Mouse (Mus musculus): Measurements from ENCODE around the gene Runx2.

Runx2 gene

DNA sequence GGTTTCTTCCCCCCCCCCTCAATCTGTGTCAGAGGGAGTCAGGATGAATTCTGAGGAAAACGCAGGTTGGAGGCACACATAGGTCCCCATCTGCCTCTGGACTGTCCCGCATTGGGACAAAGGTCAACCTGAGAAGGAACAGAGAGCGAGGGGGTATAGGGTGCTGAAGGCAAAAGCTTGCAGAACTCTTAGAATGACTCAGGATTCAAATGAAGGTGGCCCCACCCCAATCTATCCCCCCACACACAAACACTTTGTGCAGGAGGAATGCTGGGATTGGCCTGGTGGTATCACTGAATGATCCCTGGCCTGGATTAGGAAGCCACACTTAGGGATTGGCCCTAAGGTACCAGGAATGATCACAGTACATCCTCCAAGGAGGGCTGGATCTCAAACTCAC, 208.8 kb downstream of the Runx2 start:
- no peak for ATAC-seq (ENCODE audit: insufficient number of reproducible peaks, low FRiP score, low TSS enrichment)

DNA sequence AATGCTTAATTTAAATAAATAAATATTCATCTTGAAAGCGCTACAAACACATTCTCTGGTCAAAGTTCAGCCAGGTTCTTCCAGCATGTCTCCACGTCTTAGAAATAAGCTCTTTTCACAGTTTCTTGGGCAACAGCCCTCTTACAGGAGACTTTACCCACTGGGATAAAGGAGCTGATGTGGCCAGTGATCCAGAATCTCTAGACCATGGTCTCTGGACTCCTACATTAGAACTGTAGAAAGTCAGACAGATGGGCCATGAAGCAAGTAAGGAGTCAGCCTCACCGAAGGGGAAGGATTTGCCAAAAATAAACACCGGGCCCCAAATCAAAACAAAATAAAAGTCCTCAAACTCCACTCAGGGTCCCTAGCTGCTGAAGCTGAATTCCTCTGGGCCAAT, 211.4 kb downstream of the Runx2 start:
- no peak for ATAC-seq (ENCODE audit: insufficient number of reproducible peaks, low FRiP score, low TSS enrichment)

DNA sequence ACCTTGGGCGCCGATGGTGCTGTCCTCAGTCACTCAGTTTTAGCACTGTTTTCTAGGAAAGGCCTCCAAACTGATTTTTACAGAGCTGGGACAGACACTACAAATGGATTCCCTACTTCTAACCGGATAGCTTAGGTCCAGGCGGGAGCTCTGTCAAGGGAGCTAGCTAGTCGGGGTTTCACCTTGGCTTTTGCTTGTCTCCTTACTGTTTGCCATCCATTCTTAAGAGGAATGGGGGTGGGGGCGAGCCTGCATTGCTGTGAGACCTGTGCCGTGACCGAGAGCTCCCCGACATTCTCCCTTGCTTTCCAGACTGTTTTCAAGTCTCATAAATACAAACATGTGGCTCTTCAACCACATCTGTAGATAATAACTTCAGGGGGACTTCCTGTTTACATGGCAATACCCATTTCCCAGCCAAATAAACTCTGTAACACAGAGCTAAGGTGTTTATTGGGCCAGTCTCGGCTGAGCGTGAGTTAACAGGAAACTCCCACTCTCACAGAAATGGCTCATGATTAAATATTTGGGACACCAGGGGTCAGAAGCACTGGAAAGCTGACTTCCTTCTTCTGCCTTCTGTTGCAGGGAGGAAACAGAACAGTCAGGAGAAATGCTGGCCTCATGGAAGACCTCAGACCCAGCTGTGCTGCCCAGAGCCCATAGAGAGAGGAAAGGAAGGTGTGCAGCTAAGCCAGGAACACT, 213.1 kb downstream of the Runx2 start:
- no peak for ATAC-seq (ENCODE audit: insufficient number of reproducible peaks, low FRiP score, low TSS enrichment)

DNA sequence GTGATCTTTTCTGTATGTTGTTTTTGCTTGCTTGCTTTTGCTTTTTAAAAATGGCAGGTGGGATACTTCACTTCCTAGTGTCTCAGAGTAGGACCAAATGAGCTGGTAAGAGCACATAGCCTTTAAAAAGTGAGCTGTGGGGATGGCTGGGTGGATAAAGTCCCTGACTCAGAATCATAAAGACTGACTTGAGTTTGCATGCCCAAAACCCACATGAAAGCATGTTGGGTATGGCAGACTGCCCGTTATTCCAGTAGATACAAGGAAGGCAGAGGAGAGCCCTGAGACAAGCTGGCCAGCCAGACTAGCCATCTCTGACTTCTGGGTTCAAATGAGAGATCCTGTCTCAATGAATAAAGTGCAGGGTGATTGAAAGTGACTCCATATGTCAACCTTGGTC, 214.7 kb downstream of the Runx2 start:
- ATAC-seq (ENCODE audit: insufficient number of reproducible peaks, low FRiP score, low TSS enrichment): no peak

DNA sequence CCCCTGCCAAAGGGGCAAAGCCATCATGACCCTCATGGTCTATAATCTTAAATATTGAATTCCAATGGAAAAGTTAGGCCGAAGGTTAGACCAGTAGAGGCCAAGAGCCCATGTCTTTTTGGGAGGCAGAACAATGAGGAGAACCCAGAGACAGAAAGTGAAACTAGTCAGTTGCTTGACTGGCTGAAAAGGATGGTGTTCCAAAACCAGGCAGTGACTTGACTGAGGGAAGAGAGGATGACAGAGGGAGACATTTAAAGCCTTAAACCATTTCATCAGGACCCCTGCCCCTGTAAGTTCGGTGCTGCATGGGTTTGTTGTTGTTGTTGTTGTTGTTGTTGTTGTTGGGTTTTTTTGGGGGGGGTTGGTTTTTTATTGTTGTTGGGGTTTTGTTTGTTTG, 215.5 kb downstream of the Runx2 start:
- no peak for ATAC-seq (ENCODE audit: insufficient number of reproducible peaks, low FRiP score, low TSS enrichment)

DNA sequence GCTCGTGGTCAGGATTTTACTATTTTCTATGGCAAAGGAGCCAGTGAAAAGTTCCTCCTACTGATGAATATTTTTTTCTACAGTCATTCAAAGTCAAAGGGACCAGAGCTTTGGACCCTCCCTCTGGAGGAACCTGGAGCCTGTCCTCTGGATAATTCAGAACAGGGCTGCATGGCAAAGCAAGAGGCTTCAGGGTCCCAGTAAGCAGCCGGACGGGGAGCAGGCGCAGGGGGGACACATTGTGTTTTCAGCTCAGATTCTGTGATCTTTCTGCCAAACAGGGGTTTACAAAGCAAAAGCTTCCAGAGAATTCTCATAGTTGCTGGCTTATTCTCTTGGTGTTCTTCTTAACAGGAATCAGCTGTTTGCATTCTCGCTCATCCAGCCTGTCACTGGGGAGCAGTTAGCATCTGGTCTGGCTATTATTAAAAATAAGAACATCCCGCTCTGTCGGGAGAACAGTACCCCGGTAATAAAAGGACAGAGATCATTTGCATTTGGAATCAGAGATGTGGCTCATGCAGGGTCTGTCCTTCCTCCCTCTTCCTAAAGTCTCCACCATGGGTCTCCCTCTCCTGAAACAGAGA, 216.6 kb downstream of the Runx2 start:
- ATAC-seq (ENCODE audit: insufficient number of reproducible peaks, low FRiP score, low TSS enrichment): no peak

DNA sequence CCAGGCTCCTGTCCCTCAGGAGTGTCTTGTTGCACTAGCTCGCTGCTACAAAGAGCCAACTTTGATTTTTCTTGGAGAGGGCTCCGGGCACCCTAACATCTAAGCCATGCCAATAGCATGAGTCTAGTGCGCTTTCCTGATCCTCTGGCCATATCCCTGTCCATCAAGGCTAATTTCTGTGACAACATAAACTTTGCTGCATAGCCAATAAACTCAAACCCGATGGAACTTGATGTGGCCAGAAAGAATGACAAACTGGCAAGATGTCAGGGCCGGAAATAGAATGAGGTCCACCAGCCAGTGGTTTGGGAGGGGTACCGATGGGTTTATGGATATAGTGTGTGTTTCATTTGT, 221.9 kb downstream of the Runx2 start:
- ATAC-seq (ENCODE audit: insufficient number of reproducible peaks, low FRiP score, low TSS enrichment): no peak

DNA sequence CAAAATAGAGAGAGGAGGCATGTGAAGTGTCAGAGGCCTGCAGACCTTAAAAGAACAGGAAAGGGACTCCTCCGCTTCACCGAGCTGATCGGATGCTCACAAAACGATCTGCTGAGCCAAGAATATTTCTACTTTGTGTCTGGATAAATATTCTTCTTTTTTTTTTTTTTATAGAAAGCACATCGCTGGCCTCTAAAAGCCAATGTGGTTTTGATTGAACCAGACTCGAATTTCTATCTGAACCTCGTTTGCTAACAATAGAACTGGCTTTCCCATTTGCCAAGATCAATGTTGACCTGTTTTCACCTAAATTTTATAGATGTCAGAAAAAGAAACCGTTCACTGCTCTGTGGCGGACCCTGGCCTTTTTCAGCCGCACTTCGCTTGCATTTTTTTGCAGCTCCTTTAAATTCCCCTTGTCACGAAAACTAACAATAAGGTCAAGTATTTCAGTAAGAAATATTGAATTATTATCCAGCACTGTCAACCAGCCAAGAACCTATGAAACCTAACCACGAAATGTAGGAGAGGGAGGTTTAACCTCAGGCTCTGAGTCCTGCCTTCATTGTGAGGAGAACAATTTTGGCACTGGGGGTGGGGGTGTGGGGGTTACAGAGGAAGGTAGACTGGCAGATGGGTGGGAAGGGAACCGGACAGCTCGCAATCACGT, 222.4 kb downstream of the Runx2 start:
- ATAC-seq (ENCODE audit: insufficient number of reproducible peaks, low FRiP score, low TSS enrichment): no peak

DNA sequence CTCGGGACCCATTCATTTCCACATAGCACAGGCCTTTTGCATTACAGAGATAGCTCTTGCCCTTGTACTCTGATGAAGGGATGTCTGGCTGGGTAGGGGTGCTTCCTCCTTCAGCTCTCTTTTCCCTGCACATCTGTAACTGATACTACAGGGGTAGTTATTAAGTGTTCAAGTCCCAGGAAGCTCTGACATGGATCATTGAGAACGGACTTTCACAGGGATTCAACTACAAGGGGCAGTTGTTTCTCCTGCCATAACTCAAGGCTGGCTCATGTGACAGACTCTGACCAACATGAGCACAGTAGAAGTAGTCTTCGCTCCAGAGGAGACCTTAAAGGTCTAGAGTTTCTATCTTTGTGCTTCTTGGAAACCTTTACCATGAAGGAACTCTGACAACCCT, 226.1 kb downstream of the Runx2 start:
- ATAC-seq (ENCODE audit: insufficient number of reproducible peaks, low FRiP score, low TSS enrichment): no peak

DNA sequence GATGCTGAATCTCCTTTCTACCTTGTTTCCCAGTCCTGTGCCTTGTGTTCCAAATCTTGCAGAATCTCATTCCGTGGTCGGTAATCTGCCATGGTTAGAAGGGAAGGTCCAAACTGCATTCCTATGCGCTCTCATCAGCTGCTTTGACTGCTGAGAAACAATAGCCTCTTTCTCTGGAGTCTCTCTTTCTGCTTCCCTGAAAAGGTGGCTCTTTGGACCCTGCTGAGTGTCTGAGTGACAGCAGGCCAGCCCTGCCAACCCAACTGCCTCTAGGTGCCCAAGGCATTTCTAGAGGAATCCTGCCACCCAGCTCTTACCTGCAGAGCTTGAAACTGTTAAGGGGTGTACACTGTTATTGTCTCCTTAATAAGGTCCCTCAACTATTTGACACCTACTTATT, 226.6 kb downstream of the Runx2 start:
- ATAC-seq (ENCODE audit: insufficient number of reproducible peaks, low FRiP score, low TSS enrichment): no peak

DNA sequence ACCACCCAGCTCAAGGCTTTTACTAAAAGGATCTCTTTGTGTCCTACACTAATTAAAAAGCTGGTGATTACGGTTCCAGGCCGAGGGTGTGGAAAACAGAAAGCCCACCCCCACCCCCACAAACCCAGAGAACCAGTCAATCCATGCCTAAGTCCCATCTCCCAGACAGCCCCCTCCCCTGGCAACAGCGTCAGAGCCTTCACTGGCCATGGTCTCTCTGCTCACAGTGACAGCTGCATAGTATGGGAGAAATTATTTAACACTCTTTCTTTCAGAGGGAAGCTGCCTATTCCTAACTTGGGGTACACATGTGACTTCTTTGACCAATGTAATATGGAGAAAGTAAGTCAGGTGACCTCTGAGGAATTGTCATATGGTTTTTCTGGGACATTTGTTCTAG, 228.4 kb downstream of the Runx2 start:
- no peak for ATAC-seq (ENCODE audit: insufficient number of reproducible peaks, low FRiP score, low TSS enrichment)

DNA sequence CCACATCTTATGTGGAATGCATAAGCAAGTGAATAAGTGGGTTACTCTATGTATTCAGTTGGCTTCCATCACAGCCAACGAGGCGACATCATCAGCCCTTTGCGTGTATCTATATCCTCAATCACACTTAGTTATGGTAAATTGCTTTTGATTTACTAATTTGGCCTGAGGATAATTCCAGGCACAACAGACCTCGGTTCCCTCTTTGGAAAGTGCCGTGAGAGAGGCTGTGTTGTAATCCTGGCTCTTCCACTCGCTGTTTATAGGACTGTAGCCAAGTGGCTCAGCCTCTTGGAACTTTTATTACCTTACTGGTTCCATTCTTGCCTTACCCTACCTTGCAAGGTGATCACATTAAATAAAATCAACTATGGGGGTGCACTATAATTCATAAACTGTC, 229.8 kb downstream of the Runx2 start:
- ATAC-seq (ENCODE audit: insufficient number of reproducible peaks, low FRiP score, low TSS enrichment): no peak

DNA sequence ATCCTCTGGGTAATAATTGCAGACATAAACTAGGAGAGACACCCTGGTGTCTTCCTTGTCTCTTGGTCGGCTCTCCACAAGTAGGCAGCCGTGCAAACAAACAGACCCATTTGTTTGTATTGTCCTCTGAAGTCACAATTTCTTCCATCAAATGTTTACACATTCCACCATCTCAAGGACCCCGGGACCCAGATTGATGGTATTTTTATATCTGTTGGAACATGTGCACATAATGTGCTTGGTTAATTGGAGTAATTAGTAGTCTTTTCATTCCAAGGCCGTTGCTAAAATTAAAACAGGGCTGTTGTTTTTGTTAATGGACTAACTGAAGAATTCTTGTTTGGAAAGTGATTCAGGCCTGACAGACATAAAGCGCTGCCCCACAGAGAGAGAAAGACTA, 236.8 kb downstream of the Runx2 start:
- no peak for ATAC-seq (ENCODE audit: insufficient number of reproducible peaks, low FRiP score, low TSS enrichment)

DNA sequence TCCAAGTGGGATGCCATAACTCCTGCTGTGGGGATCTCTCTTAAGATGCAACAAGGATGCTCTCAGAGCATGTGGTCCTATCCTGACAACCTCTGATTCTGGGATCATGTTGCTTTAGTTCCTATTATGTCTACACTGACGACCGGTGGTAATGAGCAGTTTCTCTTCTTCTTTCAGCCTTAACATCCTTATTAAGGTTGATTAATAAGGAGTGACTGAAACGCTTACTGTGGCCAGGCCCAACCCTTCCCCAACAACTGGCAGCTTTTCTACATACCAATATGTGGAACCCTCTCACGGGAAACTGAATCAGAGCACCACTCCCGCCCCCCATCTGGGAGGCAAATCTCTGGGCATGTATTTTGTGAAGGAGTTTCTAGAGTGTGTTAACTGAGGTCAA, 243.7 kb downstream of the Runx2 start:
- ATAC-seq (ENCODE audit: insufficient number of reproducible peaks, low FRiP score, low TSS enrichment): no peak

DNA sequence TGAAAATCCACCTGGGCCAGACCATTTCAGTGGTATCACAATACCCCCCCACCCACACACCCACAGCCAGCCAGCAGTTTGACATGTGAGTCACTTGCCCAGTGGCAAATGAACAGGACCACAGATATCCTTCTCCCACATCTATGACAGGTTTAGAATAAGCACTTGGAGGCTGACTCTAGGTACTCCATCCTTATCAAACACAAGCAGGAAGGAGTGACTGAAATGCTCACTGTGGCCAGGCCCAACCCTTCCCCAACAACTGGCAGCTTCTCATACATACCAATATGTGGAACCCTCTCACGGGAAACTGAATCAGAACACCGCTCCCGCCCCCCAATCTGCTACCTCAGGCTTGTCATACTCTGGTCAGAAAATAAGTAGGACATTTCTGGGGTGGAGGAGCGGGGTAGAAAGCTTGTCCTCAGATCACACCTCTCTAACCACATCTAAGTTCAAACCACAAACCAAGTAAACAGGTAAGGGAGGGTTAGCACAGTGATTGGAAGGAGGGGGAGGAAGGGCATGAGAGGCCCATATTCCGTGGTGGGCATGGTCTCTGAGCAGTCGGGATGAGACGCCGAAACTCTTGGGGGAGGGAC, 245.5 kb downstream of the Runx2 start:
- no peak for ATAC-seq (ENCODE audit: insufficient number of reproducible peaks, low FRiP score, low TSS enrichment)

DNA sequence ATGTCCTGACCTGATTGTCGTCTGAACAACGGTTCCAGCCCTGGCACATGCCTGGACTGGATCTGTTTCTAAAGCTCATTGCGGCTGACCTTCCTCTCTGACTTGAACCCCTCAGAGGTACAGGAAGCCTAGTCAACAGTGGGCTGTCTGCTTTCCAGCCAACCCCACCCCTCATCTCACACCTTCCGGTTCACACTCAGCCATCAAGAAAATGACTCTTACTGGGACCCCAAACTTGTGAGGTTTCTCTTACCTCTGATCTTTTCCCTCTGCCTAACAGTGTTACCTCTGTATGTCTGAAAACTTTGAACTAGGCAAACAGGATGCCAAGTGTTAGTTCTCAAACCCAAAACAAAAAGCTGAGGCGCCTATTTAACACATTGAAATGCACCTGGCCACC, 247.6 kb downstream of the Runx2 start:
- ATAC-seq (ENCODE audit: insufficient number of reproducible peaks, low FRiP score, low TSS enrichment): no peak

DNA sequence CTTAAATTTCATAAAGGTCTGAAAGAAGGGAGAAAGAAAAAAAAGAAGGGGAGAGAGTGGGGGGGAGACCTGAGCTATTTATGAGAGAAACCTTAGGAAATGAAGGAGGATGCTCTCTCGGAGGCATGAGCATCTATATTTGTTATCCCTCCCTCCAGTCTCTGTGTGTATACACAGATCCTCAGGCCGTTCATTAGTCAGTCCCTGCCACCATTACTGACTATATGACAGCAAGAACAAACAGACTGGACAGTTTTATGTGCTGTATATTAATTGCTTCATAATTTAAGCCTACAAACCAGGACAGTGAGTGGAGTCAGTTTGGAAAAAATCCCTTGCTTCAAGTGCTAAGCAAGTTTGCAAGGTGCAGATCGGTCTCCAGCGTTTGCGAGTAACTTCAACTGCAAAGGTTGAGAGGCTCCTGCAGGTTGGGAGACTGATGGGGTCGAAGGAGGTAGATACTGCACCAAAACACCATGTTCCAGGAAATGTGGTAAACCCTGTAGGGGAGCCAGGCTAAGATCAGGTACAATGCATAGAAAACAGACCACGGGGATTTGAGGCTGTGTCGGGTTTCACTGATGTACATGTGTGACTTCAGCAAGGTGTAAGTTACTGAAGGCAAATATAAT, 248.6 kb downstream of the Runx2 start:
- ATAC-seq (ENCODE audit: insufficient number of reproducible peaks, low FRiP score, low TSS enrichment): no peak

DNA sequence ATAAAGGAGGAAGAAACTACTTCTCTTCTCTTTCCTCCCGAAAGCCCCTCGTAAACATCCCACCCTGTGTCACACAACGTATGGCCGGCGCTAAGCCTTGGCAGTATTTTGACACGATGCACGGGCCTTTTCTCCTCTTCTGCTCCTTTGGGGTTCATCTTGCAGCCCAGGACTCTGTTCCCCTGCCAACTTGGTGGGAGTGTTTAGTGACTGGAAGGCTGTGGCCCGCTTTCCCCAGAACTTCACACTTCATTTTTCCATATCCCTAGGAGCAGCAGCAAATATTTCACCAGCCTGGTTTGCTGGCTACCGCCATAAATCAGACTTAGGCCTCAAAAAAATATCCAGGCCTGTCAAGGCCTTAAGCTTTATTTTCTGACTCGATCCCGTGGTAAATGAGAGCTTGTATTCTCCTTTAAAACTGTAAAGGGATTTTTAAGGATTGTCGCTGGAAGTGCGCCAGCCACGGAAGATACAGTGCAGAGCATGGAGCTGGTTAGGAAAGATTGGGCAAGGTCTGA, 249.2 kb downstream of the Runx2 start:
- ATAC-seq (ENCODE audit: insufficient number of reproducible peaks, low FRiP score, low TSS enrichment): no peak

DNA sequence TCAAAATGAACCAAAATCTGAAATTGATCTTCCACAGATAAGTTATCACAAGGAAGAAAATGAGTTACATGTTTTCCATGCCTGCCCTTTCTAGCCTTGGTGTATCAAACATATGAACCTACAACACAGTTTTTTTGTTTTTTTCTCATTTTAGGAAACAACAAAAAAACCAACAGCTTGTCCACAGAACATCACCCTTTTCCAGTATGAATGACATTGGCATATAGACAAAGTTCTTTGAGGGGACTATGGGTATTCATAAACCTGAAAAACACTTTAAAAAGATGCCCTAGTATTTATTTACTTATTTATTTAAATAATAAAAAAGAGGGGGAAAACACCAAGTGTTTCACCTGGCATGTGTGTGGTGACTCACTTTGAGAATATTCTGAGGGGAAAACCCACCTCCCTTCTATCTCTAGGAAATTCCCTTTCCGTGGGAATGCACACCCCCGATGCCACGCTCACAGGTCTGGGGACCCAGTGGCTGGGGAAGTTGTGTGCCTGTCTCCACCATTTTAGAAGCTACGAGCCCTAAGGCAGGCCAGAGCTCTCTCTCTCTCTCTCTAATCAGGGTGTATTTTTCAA, 249.9 kb downstream of the Runx2 start:
- ATAC-seq (ENCODE audit: insufficient number of reproducible peaks, low FRiP score, low TSS enrichment): no peak

DNA sequence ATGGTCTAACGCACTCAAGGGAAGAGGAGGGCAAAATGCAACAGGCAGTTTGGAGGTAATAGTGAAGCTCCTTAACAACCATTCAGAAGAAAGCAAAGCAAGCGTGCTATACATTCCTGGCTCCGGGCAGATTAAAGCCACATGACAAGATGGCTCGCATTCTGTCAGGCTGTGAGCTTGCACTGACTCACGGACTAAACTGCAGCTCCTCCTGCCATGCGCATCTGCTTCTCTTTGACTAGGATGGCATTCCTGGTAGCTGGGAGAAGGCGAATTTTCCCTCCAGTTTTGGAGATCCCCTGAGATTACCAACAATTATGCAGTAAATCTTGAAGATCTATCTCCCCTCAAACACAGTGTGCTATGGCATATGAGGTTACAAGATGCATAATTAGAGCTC, 254.6 kb downstream of the Runx2 start:
- ATAC-seq (ENCODE audit: insufficient number of reproducible peaks, low FRiP score, low TSS enrichment): no peak
